Mouse (Mus musculus) heart, adult 9 months (tissue): Measurements from ENCODE around the gene Sorl1.

Source experiments
- DNase-seq, 2 experiments: peaks; one replicate each; pipeline ENCODE4 v3.0.0; 2022; ENCODE audit warnings: low spot score in 2 of 2

The Sorl1 gene

DNA sequence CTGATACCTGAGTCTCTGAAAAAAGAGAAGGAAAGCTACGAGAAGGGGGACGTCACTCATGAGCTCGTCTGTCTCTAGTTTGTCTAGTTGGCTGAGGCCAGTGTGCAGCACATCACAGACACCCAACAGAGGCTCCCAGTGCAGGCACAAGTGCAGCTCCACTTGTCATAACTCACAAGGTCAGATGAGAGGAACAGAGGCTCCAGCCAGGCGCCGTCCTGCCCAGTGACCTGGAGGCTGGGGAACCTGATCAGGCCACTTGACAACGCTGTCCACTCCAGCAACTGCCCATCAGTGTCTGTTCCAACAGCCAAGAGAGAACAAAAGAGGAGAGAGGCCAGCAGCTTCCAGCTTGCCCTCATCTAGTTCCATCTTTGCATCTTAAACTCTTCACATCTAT lies 201.7 kb downstream of the Sorl1 start:
- peak; percentile 29 to 35 for DNase-seq

DNA sequence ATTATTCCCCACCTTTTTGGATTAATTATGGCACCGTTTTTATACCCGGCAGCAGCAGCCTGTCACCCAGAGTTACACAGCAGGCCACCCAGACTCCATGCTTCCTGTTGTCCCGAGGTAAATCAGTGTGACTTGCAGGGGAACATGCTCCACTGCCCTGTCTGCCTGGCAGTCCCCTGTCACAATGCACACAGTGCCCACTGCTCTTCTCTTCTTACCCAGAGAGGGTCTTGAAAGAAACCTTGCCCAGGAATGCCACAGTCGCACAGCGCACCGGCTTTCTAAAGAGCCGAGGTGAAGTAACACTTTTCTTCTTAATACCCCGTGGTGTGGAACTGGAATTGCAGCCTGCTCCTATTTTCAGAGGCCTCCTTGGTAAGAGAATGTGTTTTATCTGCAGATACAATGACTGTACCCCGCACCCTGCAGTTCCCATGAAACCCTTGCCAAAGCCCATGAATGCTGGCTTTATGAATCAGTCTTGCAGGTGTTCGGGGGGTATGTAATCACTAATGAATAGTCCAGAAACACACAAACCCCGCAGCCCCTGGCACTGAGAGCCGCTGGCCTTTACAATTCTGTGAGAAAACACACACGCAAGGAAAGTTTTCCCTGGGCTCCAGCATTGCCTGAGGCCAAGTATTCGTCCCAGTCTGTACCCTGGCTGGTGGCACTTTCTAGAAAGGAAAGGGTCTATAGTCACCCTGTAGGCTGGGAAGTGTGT lies 205.3 kb downstream of the Sorl1 start:
- DNase-seq: no peak

DNA sequence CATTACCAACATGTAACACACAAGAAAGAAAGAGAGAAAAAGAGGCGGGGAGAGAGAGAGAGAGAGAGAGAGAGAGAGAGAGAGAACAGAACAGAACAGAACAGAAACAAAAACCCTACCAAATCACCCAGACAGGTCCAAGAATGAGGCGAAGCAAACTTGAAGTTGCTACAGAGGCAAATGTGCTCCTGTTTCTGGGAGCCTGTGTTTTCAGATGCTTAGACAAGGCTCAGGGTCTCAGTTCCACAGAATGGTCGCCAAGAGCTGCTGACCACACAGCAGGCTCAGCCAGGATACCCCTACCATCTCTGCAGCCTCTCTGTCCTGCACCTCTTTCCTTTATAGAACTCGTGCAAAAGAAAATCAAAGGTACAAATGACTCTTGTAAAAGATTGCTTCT lies 205.9 kb downstream of the Sorl1 start:
- DNase-seq: no peak

DNA sequence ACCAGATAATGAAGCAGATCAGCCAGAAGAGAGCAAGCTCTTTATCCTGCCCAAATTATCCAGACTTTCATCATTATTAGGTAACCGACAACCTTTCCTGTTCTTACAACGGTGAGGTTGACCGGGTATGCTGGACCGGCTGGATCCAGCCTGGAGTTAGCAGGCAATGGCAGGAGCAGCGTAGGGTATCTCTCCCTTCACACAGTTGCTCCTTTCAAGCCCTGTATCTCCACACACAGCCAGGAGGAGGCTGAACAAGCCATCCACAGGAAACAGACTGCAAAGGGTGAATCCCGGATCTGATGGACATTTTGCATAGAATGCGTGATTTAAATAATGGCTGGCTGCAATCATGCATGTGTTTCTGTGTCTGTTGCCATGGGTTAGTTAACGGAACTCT lies 208.5 kb downstream of the Sorl1 start:
- DNase-seq: no peak
